Mouse (Mus musculus): ENCODE data around the gene Stpg1. TPM values are rescaled to one million over a fixed set of nuclear protein-coding genes. Genes with fewer than 3 reads are reported as not detected.

Gene Stpg1
- polyA plus RNA-seq, 1 experiment from 2014 or later, result 0.34 TPM

DNA sequence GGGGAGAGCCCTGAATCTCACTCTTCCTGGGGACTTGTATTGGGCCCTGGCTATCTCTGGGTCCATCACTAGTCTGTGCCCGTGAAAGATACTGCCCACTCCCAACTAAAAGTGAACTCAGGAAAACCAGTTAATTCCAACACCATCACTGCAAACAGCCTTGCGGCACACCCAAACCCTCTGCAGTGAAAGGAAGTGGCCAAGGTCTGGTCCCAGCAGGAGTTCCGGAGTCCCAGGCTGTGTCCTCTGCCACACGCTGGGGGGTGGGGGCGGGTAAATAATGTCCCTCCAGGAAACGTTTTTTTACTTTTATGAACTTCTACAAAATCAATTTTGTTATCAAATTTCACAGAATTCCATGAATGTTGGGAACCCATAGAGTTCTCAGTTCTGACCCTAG lies 85.1 kb downstream of the Stpg1 start:
- Histone ChIP-seq H3K9me3 (replicated peaks) (no peaks in the 10 kb centered on the region), H3K36me3 (no peaks in the 10 kb centered on the region), H3K4me2 (no peak overlapping the region), H3K9ac (no peak overlapping the region), H3K27ac (no peak overlapping the region), H3K4me3 (no peak overlapping the region), H3K4me1 (replicated peaks) (no peaks in the 10 kb centered on the region), H3K27me3 (peaks cover 28% of the 10 kb centered on the region)
- WGBS, result 50% methylated on average over 6 of the region's 6 CpGs
- ATAC-seq (replicated peaks; ENCODE audit: insufficient number of reproducible peaks, insufficient read depth, low FRiP score, low read depth), result no peak

DNA sequence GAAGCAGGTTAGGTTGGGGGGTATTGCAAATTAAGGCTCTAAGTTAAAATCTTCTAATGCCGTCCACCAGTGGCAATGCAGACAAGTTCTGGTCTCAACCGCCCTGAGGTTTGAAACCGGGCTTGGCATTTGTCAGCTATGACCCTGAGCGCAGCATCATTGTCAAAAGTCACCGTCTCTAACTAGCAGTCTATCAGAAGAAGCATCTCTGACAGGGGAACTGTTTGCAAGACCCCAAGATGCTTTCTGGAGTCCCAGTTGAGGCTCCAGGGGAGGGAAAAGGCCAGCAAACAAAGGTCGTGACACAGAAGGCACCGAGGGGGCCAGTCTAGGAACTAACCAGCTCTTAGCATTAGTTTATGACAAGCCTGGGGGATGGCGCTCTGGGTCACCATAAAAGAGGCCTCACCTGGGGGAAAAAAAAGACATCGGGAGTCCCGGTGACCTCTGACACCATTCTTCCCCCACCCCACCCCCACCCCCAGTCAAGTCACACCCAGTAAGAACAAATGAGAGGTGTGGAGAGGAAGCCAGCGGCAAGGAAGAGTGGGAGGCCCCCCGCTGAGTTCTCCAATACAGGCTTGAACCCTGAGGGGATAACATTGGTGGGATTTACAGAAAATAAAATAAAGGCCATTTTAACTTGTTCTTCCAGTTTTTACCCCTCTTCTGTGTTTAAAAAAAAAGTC lies 86.8 kb downstream of the Stpg1 start:
- ATAC-seq (replicated peaks; ENCODE audit: insufficient number of reproducible peaks, insufficient read depth, low FRiP score, low read depth), result no peak
- WGBS, result 46% methylated on average over 12 of the region's 12 CpGs
- Histone ChIP-seq H3K4me3 (no peak overlapping the region), H3K9ac (no peak overlapping the region), H3K4me1 (replicated peaks) (no peaks in the 10 kb centered on the region), H3K27ac (no peak overlapping the region), H3K36me3 (no peaks in the 10 kb centered on the region), H3K4me2 (no peak overlapping the region), H3K27me3 (peaks cover 16% of the 10 kb centered on the region; the same call in 1 of the 2 replicates), H3K9me3 (replicated peaks) (no peaks in the 10 kb centered on the region)

DNA sequence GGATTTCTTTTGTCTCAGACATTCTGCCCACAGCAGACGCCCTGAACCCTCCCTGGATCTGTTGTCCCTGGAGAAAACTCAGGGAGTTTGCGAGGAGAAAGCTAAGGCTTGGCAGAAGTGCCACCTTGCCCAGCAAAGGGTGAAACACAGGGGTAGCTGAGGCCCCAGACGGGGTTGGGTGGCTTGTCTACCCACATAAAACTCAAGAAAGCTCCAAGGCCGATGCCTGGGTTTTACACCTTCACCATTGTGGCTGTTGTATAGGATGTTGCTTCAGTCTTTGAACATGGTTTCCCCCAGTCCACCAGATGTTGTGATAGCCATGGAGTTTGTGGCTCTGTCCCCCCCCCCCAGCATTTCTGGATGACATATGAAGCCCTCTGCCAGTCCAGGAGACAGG lies 90.2 kb downstream of the Stpg1 start:
- no peak overlapping the region for H3K4me2 ChIP-seq
- no peak for ATAC-seq (replicated peaks; ENCODE audit: insufficient number of reproducible peaks, insufficient read depth, low FRiP score, low read depth)
- H3K9ac ChIP-seq, result no peak overlapping the region
- no peak overlapping the region for H3K27ac ChIP-seq
- H3K4me3 ChIP-seq, result no peak overlapping the region
- WGBS, result 69% methylated on average over 4 of the region's 4 CpGs
- no peaks in the 10 kb centered on the region for H3K9me3 ChIP-seq (replicated peaks)
- no peaks in the 10 kb centered on the region for H3K36me3 ChIP-seq
- H3K27me3 ChIP-seq, result peaks cover 11% of the 10 kb centered on the region; the same call in 1 of the 2 replicates
- peaks cover 7% of the 10 kb centered on the region for H3K4me1 ChIP-seq (replicated peaks)

Small RNAs within 50 kb of the gene (microRNA-seq; reads per million reads assigned to microRNA genes)
- gene Gm25317, result not detected

Other genes with a start within 250 kb of the Stpg1 start
- 252 and 254 TPM in 2 replicates for gene Clic4, start 222.0 kb upstream of the Stpg1 start, polyA plus RNA-seq (2015; fragmentation: Nextera tagmentation; extraction: Ambion mirVana)
- 134 and 152 TPM in 2 replicates for gene Srrm1, start 141.5 kb upstream of the Stpg1 start, polyA plus RNA-seq (2015; fragmentation: Nextera tagmentation; extraction: Ambion mirVana)
- 0.55 and 3.0 TPM in 2 replicates for gene Ncmap, start 96.6 kb upstream of the Stpg1 start, polyA plus RNA-seq (2015; fragmentation: Nextera tagmentation; extraction: Ambion mirVana)
- 8.6 and 10.3 TPM in 2 replicates for gene Rcan3, start 60.9 kb upstream of the Stpg1 start, polyA plus RNA-seq (2015; fragmentation: Nextera tagmentation; extraction: Ambion mirVana)
- gene Nipal3, start 248 bp downstream of the Stpg1 start, polyA plus RNA-seq (2015; fragmentation: Nextera tagmentation; extraction: Ambion mirVana), result 4.1 and 5.2 TPM in 2 replicates
- 5.4 and 5.9 TPM in 2 replicates for gene Grhl3, start 78.8 kb downstream of the Stpg1 start, polyA plus RNA-seq (2015; fragmentation: Nextera tagmentation; extraction: Ambion mirVana)
- gene Ifnlr1, start 191.5 kb downstream of the Stpg1 start, polyA plus RNA-seq (2015; fragmentation: Nextera tagmentation; extraction: Ambion mirVana), result 0.64 and 0.94 TPM in 2 replicates
- gene Il22ra1, start 233.4 kb downstream of the Stpg1 start, polyA plus RNA-seq (2015; fragmentation: Nextera tagmentation; extraction: Ambion mirVana), result 0.06 TPM in 2 replicates

Data from heart, embryonic 15.5 days (tissue).